Mouse (Mus musculus) embryonic facial prominence, embryonic 11.5 days (tissue): Measurements from ENCODE around the gene Lgr6. TPM values are rescaled to one million over a fixed set of nuclear protein-coding genes. Genes with fewer than 3 reads are reported as not detected.

Experiments
- ATAC-seq: fragments of 200-750 bp; cut with Nextera tagmentation; replicated peaks from 2 replicates; pipeline ENCODE4 v1.8.0; 2017; ENCODE audit warnings: low read depth; ENCODE audit not compliant: insufficient number of reproducible peaks, low FRiP score, low TSS enrichment
- DNase-seq: peaks from one replicate; pipeline ENCODE4 v3.0.0-alpha.2; 2015; ENCODE audit warnings: low spot score
- H3K27ac ChIP-seq: fragments of 300-500 bp; sonication (generic); replicated peaks from 2 replicates; pipeline ENCODE4 v1.5.1; 2014; ENCODE audit warnings: mild to moderate bottlenecking, low read depth, low read length, control low read depth
- H3K27me3 ChIP-seq: fragments of 300-500 bp; sonication (generic); 2 replicates; pipeline ENCODE4 v1.6.1; 2014; ENCODE audit warnings: mild to moderate bottlenecking, low read length, moderate library complexity, mixed read lengths; ENCODE audit not compliant: control insufficient read depth, insufficient read depth
- H3K36me3 ChIP-seq: fragments of 300-500 bp; sonication (generic); replicated peaks from 2 replicates; pipeline ENCODE4 v1.6.1; 2014; ENCODE audit warnings: low read depth, mild to moderate bottlenecking, low read length, moderate library complexity, mixed read lengths; ENCODE audit not compliant: control insufficient read depth, insufficient read depth
- H3K4me1 ChIP-seq: fragments of 300-500 bp; sonication (generic); 2 replicates; pipeline ENCODE4 v1.6.1; 2014; ENCODE audit warnings: low read length, mixed read lengths; ENCODE audit not compliant: control insufficient read depth, insufficient read depth
- H3K4me2 ChIP-seq: fragments of 300-500 bp; sonication (generic); 2 replicates; pipeline ENCODE4 v1.6.1; 2014; ENCODE audit warnings: low read depth, mild to moderate bottlenecking, control low read depth, low read length, moderate library complexity
- H3K4me3 ChIP-seq: fragments of 300-500 bp; sonication (generic); 2 replicates; pipeline ENCODE4 v1.5.1; 2014; ENCODE audit warnings: low read depth, low read length, control low read depth
- H3K9ac ChIP-seq: fragments of 300-500 bp; sonication (generic); replicated peaks from 2 replicates; pipeline ENCODE4 v1.6.1; 2014; ENCODE audit warnings: mild to moderate bottlenecking, control low read depth, low read length
- H3K9me3 ChIP-seq: fragments of 300-500 bp; sonication (generic); replicated peaks from 2 replicates; pipeline ENCODE4 v1.6.1; 2016; ENCODE audit warnings: mild to moderate bottlenecking, low read length, inconsistent platforms, mixed read lengths; ENCODE audit not compliant: control insufficient read depth
- WGBS: fragments of 180-500 bp; shearing (Covaris S2); extraction: QIAGEN DNeasy Blood & Tissue Kit; methylation state at CpG from one replicate; pipeline ENCODE4 v1.1.7; 2014; 5-methylcytosine and 5-hydroxymethylcytosine counted together
- polyA plus RNA-seq: library from polyadenylated mRNA; unstranded; fragments of >200 nt; fragmentation: Nextera tagmentation; extraction: Ambion mirVana; gene quantifications from 2 replicates; pipeline ENCODE4 v1.2.1, GENCODE M21; 2014

The Lgr6 gene
- polyA plus RNA-seq, 1 experiment from 2014 or later = 0.93 TPM

GRCm38 (mm10) chr1:134995437-134995836, 109.6 kb downstream of the Lgr6 start:
- Histone ChIP-seq H3K27me3 (no peaks in the 10 kb centered on the region), H3K4me2 (no peak overlapping the region), H3K4me1 (no peaks in the 10 kb centered on the region; the same call in none of the 2 replicates), H3K9ac (no peak overlapping the region), H3K9me3 (no peaks in the 10 kb centered on the region), H3K36me3 (no peaks in the 10 kb centered on the region), H3K4me3 (no peak overlapping the region), H3K27ac (no peak overlapping the region)
- 59% methylated on average over 4 of the region's 4 CpGs for WGBS
- no peak for ATAC-seq
- DNase-seq = no peak

GRCm38 (mm10) chr1:134994739-134995138, 110.3 kb downstream of the Lgr6 start:
- Histone ChIP-seq H3K27ac (no peak overlapping the region), H3K9me3 (no peaks in the 10 kb centered on the region), H3K4me1 (no peaks in the 10 kb centered on the region; the same call in none of the 2 replicates), H3K36me3 (no peaks in the 10 kb centered on the region), H3K9ac (no peak overlapping the region), H3K27me3 (no peaks in the 10 kb centered on the region), H3K4me2 (no peak overlapping the region), H3K4me3 (no peak overlapping the region)
- ATAC-seq (no peak), DNase-seq (no peak)
- 78% methylated on average over 3 of the region's 3 CpGs for WGBS

- ATAC-seq (no peak), DNase-seq (peak; percentile 51)
- Histone ChIP-seq H3K9ac (no peak overlapping the region), H3K27me3 (peaks cover 3% of the 10 kb centered on the region; the same call in 1 of the 2 replicates), H3K4me3 (no peak overlapping the region), H3K4me2 (no peak overlapping the region), H3K4me1 (no peaks in the 10 kb centered on the region; the same call in none of the 2 replicates), H3K36me3 (no peaks in the 10 kb centered on the region), H3K9me3 (no peaks in the 10 kb centered on the region), H3K27ac (no peak overlapping the region)
- WGBS = 30% methylated on average over 8 of the region's 8 CpGs
These were observed 112.9 kb downstream of the Lgr6 start for GRCm38 (mm10) chr1:134992046-134992645.

- H3K9me3 ChIP-seq = no peaks in the 10 kb centered on the region
- peak; percentile 96 for DNase-seq
These were observed 115.7 kb downstream of the Lgr6 start for GRCm38 (mm10) chr1:134989372-134989771.

GRCm38 (mm10) chr1:134987962-134988341, 117.1 kb downstream of the Lgr6 start:
- peak overlapping the region; percentile 37 for H3K4me3 ChIP-seq
- no peak overlapping the region for H3K27ac ChIP-seq
- H3K4me2 ChIP-seq = peak overlapping the region; percentile 87
- no peaks in the 10 kb centered on the region for H3K36me3 ChIP-seq
- DNase-seq (no peak), ATAC-seq (no peak)
- 4% methylated on average over 14 of the region's 14 CpGs for WGBS
- H3K27me3 ChIP-seq = peaks cover 3% of the 10 kb centered on the region; the same call in 1 of the 2 replicates
- peak overlapping the region; percentile 55 for H3K9ac ChIP-seq
- no peaks in the 10 kb centered on the region; the same call in none of the 2 replicates for H3K4me1 ChIP-seq
- H3K9me3 ChIP-seq = no peaks in the 10 kb centered on the region

More at GRCm38 (mm10) chr1:134989372-134989771, 115.7 kb downstream of the Lgr6 start:
- no peaks in the 10 kb centered on the region for H3K36me3 ChIP-seq
- no peak for ATAC-seq
- H3K27ac ChIP-seq = no peak overlapping the region
- 8% methylated on average over 7 of the region's 7 CpGs for WGBS
- H3K4me2 ChIP-seq = no peak overlapping the region
- peaks cover 3% of the 10 kb centered on the region; the same call in 1 of the 2 replicates for H3K27me3 ChIP-seq
- no peak overlapping the region for H3K9ac ChIP-seq
- H3K4me1 ChIP-seq = no peaks in the 10 kb centered on the region; the same call in none of the 2 replicates
- H3K4me3 ChIP-seq = no peak overlapping the region

GRCm38 (mm10) chr1:134987173-134987961, 117.7 kb downstream of the Lgr6 start:
- H3K4me1 ChIP-seq = no peaks in the 10 kb centered on the region; the same call in none of the 2 replicates
- no peaks in the 10 kb centered on the region for H3K9me3 ChIP-seq
- no peaks in the 10 kb centered on the region for H3K36me3 ChIP-seq
- peaks cover 3% of the 10 kb centered on the region; the same call in 1 of the 2 replicates for H3K27me3 ChIP-seq
- DNase-seq = peak; percentile 70
- peak overlapping the region; percentile 87 for H3K4me2 ChIP-seq
- no peak overlapping the region for H3K27ac ChIP-seq
- H3K4me3 ChIP-seq = peak overlapping the region; percentile 37
- H3K9ac ChIP-seq = peak overlapping the region; percentile 55
- peak; percentile 66 for ATAC-seq
- WGBS = 31% methylated on average over 45 of the region's 48 CpGs

- H3K4me2 ChIP-seq = no peak overlapping the region
- peaks cover 2% of the 10 kb centered on the region for H3K36me3 ChIP-seq
- H3K27me3 ChIP-seq = no peaks in the 10 kb centered on the region
- H3K9me3 ChIP-seq = no peaks in the 10 kb centered on the region
- WGBS = 82% methylated on average over 1 of the region's 1 CpGs
- no peaks in the 10 kb centered on the region for H3K4me1 ChIP-seq
- H3K9ac ChIP-seq = no peak overlapping the region
- H3K27ac ChIP-seq = no peak overlapping the region
- H3K4me3 ChIP-seq = no peak overlapping the region
- ATAC-seq = no peak
- DNase-seq = no peak
These were observed 132.2 kb downstream of the Lgr6 start for GRCm38 (mm10) chr1:134972920-134973319.

- no peaks in the 10 kb centered on the region for H3K9me3 ChIP-seq
- H3K36me3 ChIP-seq = no peaks in the 10 kb centered on the region; the same call in 1 of the 2 replicates
- H3K27ac ChIP-seq = no peak overlapping the region
- no peaks in the 10 kb centered on the region for H3K27me3 ChIP-seq
- DNase-seq (no peak), ATAC-seq (no peak)
- H3K4me1 ChIP-seq = no peaks in the 10 kb centered on the region
- H3K4me3 ChIP-seq = no peak overlapping the region
- H3K4me2 ChIP-seq = no peak overlapping the region
- no peak overlapping the region for H3K9ac ChIP-seq
- WGBS = 93% methylated on average over 2 of the region's 2 CpGs
These were observed 139.6 kb downstream of the Lgr6 start for GRCm38 (mm10) chr1:134965430-134965829.
